Mouse (Mus musculus): ENCODE results near the gene Calcr.
"Not testable (repeated sequence)": the region's sequence is repeated elsewhere in the genome, so short reads cannot be mapped to it uniquely, and the experiment has no call there.

Gene Calcr

DNA sequence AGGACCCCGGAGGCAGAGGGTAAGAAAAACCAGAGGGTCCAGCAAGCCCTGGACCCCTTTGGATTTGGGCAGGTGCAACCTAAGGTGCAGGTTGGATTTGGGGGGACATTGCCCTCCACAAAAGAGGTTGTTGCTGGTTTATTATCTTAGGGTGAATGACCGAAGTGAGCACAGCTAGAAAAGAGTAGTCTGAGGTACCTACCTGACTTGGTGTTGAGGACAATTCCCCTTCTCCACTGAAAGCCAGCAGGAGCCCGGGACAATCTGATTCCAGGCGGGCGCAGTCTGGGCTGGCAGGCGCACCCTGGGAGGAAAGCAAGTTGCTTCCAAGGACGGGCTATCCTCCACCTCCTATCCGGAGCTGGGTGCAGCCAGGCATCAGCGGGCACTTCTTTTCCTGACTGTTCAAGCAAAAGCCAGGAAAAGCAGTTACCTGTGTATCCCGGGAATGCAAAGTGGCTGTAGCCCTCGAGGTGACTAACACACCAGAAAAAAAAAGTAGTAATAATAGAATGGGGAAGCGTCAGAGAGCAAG is at the start of gene Calcr:
TSS of gene Calcr (minus strand) at position 485 of the 535 bp plus-strand sequence.
- DNase-seq = no peak

DNA sequence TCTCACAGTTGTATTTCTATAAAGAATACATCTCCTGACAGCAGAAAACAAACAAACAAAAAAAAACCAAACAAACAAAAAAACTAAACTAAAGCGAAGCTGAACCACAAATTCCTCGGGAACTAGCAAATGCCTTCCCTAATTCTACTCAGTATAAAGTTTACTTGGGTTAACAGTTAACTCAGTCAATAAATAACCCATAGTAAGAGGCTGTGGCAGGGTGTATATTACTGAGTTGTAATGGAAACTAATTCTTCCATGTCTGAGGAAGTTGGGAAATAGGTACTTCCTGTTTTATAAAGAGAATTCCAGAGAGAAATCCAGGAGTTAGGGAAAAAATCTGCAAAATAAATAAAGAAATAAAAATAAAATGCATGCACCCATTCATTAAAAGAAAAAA is 3.0 kb upstream of the Calcr start:
- DNase-seq = no peak

DNA sequence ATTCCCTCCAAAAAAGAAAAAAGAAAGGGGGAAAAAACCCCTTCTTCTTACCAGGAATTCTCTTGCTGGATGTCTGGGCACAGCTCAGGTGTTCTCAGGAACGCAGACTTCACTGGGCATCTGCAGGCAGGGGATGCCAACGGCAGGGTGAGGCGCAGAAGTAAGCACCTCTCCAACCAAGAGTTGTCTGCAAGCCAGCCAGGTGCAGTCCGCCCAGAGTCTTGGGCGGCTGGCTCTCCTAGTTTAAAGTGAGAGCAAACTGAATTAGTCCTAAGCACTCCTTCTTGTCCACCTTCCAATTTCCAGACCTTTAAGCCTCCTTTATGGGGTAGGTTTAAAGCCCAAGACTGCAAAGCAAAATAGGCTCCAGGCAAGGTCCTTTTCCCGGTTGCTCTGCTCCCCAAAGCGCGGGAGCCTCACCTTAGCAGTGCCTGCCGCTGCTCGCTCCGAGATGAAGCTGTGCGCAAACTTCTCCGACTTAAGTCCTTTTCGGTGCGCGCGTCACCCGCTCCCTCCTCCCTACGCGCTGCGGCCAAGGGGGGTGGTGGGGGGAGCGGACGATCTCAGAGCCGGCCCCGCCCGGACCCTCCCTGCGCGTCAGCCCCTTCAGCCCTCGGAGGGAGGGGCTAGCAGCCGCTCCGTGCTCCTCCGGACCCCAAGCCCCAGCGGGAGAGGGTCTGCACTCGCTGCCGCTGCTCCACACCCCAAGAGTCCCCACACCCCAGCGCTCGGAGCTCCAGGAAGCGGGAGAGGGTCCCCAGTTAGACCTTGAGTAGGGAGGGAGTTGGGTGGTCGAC is 1.1 kb downstream of the Calcr start:
- DNase-seq = peak; percentile 8

DNA sequence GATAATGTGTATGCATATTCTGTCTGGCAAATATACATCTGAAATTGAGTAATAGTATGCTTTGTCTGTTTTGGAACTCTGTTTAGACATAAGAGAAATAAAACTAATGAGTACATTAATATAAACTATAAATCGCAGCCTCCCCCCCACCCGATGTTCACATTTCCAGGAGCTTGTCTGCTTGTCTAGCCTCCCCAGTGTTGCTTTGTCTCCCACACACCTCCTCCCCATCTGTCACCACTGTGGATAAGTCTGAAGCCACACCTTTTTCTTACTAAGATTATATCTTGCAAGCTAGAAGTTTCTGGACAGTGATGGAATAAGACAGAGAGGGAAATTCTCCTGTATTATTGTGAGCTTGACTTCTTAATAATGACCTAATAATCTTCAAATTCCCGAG is 12.9 kb downstream of the Calcr start:
- no peak for DNase-seq

DNA sequence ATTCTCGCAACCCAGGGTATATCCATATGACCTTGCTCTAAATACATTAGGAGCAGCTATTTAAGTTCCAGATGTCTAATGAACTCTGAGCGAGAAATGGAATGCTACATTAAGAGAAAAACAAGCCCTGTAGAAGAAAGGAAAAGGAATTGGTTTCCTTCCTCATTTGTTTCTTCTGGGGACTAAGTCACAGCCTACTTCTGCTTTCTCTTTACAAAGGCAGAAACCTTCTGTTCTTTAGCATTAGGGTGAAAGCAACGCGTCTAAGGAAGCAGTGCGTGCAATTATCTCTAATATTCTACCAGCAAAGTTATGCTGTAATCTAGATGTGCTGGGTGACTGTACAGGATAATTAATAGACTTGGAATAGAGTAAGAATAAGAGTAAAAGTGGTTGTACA is 14.9 kb downstream of the Calcr start:
- DNase-seq = no peak

DNA sequence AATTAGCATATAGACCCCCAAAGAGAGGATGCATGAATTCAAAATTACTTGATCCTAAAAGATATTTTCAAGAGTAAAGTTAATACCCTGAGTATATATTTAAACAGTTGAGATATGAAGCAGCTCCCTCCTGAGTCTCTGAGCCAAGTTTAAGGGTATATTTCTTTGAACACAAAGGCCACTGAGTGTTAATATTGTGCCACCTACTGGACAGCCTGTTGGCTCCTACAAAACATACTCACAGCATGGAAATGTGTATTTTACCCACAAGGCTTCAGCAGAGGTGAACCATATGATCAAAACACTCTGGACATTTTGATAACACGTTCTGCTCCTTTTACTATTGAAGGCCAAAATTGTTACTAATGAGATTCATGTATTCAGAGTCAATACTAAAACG is 19.0 kb downstream of the Calcr start:
- DNase-seq = no peak

DNA sequence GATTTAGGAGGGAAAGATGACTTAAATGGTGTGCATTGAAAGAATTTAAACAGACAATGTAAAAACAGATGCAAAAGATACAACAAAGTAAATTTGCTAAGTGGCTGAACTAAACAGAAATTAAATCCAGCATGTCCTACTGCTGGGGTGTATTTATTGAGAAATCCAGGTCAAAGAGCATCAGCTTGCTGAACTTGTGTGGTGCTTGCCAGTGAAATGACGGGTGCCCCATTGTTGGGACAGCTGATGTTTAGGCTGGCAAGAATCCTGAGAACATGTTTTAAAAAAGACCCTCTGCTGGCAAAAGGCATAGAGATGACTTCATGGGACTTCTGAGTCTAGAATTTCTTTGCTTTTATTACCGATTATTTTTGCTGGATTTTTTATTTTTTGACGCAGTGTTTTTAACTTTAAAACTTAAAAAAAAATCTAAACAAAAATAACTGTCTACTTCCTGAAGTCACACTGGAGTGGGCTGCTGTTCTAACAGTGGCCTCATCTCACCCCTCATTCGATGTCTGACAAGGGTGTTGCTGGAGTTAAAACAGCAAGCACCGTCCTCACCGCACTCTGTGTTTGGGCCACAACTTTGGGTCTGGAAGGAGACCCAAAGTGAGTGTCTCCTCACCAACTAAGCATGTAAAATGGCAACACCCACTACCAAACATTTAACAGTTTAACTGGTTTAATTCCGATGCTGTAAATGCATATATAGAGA is 22.4 kb downstream of the Calcr start:
- DNase-seq = no peak

DNA sequence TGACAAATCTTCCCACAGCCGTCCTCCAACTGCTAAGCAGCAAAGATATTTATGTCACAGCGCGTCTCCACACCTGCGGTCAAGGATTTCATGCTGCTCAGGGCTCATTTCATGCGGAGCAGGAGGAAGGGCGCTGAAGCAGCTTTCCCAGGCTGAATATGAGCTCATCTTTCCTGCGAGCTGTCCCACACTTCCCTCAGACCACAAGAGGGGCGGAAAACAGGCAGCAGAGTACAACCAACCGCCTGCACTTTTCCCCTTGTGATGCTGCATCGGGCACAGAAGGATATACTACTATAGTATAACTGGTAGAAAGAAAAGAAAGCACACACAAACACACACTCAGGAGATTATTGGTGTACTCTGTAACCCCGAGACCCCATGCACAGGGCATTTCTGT is 23.2 kb downstream of the Calcr start:
- DNase-seq = no peak

DNA sequence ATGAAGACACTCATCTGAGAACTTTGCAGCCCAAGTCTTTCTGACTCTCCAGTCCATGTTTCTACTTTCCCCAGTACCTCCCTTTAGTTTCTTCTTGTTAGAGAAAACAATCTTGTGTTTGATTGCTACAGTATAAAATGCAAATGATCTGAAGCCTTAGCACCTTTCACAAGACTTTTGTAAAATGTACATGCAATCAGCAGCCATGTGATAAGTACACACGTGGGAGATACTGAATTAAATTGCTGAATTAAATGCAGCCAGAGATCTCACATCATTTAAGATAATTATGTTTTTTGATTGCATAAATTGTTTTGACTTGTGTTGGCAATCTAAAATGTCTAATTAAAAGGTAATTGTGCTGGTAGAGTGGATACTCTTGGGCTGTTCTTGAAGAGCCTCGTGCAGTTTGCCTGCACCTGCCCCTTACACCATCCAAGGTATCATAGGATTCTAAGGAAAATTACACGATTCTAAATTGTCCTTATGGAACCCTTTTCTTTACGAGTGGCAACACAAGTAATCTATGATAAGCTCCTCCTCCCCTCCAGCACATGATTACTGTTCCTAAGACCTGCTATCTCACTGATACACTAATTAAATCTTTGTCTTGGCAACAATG is 34.2 kb downstream of the Calcr start:
- DNase-seq = no peak

DNA sequence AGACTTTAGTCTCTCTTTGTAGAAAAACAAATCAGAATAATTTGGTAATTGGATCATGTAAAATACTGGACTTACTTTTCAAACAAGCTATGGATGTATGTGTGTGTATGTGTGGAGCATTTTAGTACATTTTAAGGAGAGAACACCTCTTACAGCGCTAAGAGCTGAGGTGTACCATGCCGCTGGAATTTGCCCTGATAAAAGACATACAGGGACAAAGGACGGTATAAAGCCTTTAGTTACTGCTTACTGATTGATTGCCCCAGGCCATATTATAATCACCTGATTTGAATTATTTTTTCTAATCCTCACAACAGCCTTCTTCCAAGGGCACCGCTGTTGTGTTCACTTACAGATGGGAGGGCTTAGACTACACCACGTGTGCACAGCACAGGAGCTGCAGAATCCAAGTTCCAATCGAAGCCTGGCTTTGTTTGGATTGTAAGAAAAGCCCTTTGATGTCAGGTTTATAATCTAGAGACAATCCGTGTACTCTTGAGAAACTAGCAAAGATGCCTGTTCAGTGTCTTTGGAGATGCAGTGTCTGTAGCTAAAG is 76.3 kb downstream of the Calcr start:
- no peak for DNase-seq

DNA sequence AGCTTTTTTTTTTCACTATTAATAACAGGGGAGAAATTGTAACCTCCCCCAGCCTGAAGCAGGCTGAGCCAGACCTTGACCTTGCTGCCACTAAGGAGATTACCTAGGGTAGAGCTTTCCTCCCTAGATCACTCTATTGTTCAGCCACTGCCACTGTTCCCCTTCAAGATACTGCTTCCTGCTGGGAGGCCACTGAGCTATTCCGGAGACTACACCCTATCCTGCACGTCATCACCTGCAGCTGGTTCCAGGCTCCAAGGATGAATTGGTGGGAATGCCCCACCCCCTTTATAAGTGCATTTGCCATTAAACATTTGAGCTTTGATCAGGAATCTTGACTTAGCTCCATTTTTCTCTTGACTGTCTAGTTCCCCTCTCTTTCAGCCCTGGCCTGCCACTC is 86.2 kb downstream of the Calcr start:
- not testable (repeated sequence) for DNase-seq

DNA sequence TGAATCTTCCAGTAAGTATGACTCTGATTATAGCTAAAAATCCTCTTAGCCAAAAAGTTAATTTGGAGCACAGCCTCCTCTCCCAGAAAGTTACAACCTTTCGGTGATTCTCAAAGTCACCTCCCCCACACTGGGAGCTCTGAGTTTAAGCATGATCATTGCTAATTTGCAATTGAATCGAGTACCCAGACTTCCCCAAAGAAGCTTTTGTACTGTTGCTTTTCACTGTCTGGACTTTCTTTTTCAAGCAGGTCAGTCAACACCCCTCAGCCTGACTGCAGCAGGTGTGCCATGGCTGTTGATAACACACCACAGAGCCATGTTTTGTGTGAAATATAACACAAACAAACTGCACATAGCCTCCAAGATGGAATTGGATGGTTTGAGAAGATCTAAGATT is 86.7 kb downstream of the Calcr start:
- DNase-seq = no peak

DNA sequence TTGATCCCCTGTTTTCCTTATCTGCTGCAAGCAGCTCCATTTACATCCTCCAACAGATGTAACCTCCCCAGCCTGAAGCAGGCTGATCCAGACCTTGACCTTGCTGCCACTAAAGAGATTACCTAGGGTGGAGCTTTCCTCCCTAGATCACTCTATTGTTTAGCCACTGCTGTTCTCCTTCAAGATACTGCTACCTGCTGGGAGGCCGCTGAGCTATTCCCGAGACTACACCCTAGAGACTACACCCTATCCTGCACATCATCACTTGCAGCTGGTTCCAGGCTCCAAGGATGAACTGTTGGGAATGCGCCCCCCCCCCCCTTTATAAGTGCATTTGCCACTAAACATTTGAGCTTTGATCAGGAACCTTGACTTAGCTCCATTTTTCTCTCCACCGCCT is 92.6 kb downstream of the Calcr start:
- DNase-seq = not testable (repeated sequence)

DNA sequence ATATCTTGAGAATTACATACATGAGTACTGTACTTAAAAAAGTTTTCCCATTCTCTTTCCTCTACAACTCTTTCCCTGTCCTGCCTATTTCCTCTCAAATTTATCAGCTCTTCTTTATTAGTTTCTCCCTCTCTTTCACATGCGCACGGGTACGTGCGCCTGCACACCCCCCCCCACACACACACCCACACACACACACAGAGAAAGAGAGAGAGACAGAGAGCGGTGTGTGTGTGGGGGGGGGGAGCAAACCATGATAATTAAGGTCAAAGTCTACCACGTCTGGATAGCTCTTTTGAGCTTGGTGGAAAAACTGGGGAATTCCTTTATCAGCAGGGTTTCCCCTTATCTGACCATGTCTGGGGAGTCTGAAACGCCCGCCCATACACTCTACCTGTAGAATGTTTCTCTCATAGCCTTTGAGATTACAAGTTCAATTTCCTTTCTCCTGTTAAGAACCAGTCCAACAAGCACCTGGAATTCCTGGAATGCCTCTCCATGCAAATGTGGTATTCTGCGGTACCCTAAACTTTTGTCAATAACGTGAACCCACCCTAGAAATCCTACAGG is 100.3 kb downstream of the Calcr start:
- DNase-seq = no peak

DNA sequence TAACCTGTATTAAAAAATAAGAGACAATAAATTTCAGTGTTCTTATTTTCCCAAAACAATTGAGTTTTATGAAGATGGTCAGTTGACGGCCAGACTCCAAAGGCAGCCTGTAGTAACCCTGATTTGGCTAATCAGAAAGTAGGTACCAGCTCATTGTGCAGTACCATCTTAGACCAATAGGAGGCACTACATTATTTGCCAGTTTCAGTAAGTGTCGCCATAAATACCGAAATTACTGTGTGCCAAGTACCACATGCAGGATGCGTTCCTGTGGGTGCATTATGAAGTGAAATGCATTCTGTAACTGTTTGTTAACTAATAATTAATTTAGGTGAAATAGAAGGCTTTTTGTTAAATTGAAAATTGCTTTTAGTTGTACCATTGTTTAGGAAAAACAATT is 106.1 kb downstream of the Calcr start:
- no peak for DNase-seq
